ENCODE assay signal across 25 mouse cellular contexts in the genomic region with DNA sequence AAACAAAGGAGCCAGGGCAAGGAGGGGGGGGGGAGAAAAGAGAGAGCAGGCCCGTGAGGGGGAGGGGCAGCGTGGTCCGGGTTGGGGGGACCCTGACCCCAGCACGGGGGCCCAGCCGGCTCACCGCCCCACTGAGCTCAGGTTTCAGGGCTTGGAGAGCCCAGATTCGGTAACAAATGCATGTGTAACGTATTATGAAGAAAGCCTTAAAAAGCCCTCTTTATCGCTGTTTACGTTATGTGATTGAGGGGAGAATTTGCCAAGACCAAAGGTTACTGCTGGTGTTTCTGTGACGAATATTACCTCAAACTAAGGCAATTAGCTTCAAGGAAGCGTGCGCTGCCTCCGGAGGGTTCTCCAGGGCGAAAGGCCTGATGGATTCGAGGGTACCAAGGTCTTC. TPM values are rescaled to one million over a fixed set of nuclear protein-coding genes. Genes with fewer than 3 reads are reported as not detected.
DNase-seq lines count a peak whose midpoint lies in the region; ATAC-seq and TF ChIP-seq lines count a peak whose summit lies in the region.
"Had no signal": no experiment of that assay in that cellular context is flagged by ENCODE, and none has a peak within 500 bp of the region (broad histone marks: within the 10 kb centered on the region; RNA-seq: fewer than 3 reads in every experiment).

No protein-coding gene starts in this region.

- H3K27me3 ChIP-seq in intestine, embryonic 14.5 days (replicated peaks; ENCODE audit: control insufficient read depth, insufficient read depth, low read length) = no peaks in the 10 kb centered on the region
- no peaks in the 10 kb centered on the region for H3K27me3 ChIP-seq in intestine, embryonic 16.5 days (replicated peaks; ENCODE audit: control insufficient read depth, insufficient read depth, low read length)
- no peaks in the 10 kb centered on the region for H3K27me3 ChIP-seq in embryonic facial prominence, embryonic 14.5 days (replicated peaks; ENCODE audit: control insufficient read depth, insufficient read depth, low read length)
- H3K27me3 ChIP-seq in limb, embryonic 14.5 days (ENCODE audit: control insufficient read depth, insufficient read depth, low read length) = no peaks in the 10 kb centered on the region
- H3K27me3 ChIP-seq: forebrain, embryonic 15.5 days; hindbrain, embryonic 15.5 days had no signal

- H3K9ac ChIP-seq in intestine, embryonic 14.5 days (ENCODE audit: low read length) = no peak overlapping the region
- no peak overlapping the region for H3K9ac ChIP-seq in intestine, embryonic 16.5 days (ENCODE audit: low read depth, low read length)
- H3K9ac ChIP-seq in embryonic facial prominence, embryonic 14.5 days (ENCODE audit: low read depth, low read length) = 0 out of 2 replicates have a peak overlapping the region, but pooled peaks have one; percentile 38
- peak overlapping the region; percentile 44 for H3K9ac ChIP-seq in limb, embryonic 14.5 days (ENCODE audit: low read depth, low read length, severe bottlenecking)
- H3K9ac ChIP-seq: forebrain, embryonic 15.5 days; hindbrain, embryonic 15.5 days; neural tube, embryonic 13.5 days had no signal

- no peak overlapping the region for H3K4me3 ChIP-seq in intestine, embryonic 14.5 days (ENCODE audit: low read depth, low read length)
- no peak overlapping the region for H3K4me3 ChIP-seq in intestine, embryonic 16.5 days (ENCODE audit: low read length)
- H3K4me3 ChIP-seq in embryonic facial prominence, embryonic 14.5 days (ENCODE audit: low read depth, low read length) = no peak overlapping the region
- no peak overlapping the region for H3K4me3 ChIP-seq in limb, embryonic 14.5 days (replicated peaks; ENCODE audit: low read length)
- H3K4me3 ChIP-seq: forebrain, embryonic 15.5 days; hindbrain, embryonic 15.5 days; left cerebral cortex, adult 2 months; neural tube, embryonic 13.5 days had no signal

- H3K36me3 ChIP-seq in intestine, embryonic 14.5 days (ENCODE audit: control insufficient read depth, insufficient read depth, low read length) = no peaks in the 10 kb centered on the region
- H3K36me3 ChIP-seq in intestine, embryonic 16.5 days (ENCODE audit: control insufficient read depth, insufficient read depth, low read length) = no peaks in the 10 kb centered on the region
- H3K36me3 ChIP-seq in embryonic facial prominence, embryonic 14.5 days (ENCODE audit: control insufficient read depth, insufficient read depth, low read length) = no peaks in the 10 kb centered on the region
- H3K36me3 ChIP-seq in limb, embryonic 14.5 days (ENCODE audit: control insufficient read depth, insufficient read depth, low read length) = no peaks in the 10 kb centered on the region
- H3K36me3 ChIP-seq: forebrain, embryonic 15.5 days; hindbrain, embryonic 15.5 days; neural tube, embryonic 13.5 days had no signal

- no peak overlapping the region for H3K27ac ChIP-seq in intestine, embryonic 14.5 days (ENCODE audit: low read depth)
- no peak overlapping the region for H3K27ac ChIP-seq in intestine, embryonic 16.5 days (ENCODE audit: low read length)
- peak overlapping the region; percentile 61 for H3K27ac ChIP-seq in embryonic facial prominence, embryonic 14.5 days (replicated peaks; ENCODE audit: low read depth, low read length)
- H3K27ac ChIP-seq in limb, embryonic 14.5 days (replicated peaks; ENCODE audit: low read depth, low read length) = 0 out of 2 replicates have a peak overlapping the region, but pooled peaks have one; percentile 33
- H3K27ac ChIP-seq: forebrain, embryonic 15.5 days; hindbrain, embryonic 15.5 days; left cerebral cortex, adult 2 months; neural tube, embryonic 13.5 days had no signal

- peak overlapping the region; percentile 29; the same call in 1 of the 2 replicates for H3K4me2 ChIP-seq in intestine, embryonic 14.5 days (ENCODE audit: low read length)
- H3K4me2 ChIP-seq in intestine, embryonic 16.5 days (ENCODE audit: low read depth, low read length) = no peak overlapping the region
- H3K4me2 ChIP-seq in embryonic facial prominence, embryonic 14.5 days (ENCODE audit: low read depth, low read length) = peak overlapping the region; percentile 30
- H3K4me2 ChIP-seq in limb, embryonic 14.5 days (replicated peaks; ENCODE audit: low read depth, low read length, severe bottlenecking) = peak overlapping the region; percentile 23; the same call in 1 of the 2 replicates
- H3K4me2 ChIP-seq: forebrain, embryonic 15.5 days; heart, embryonic 11.5 days; hindbrain, embryonic 15.5 days; neural tube, embryonic 13.5 days had no signal

- no peak for DNase-seq in intestine, embryonic 14.5 days (ENCODE audit: low spot score)
- DNase-seq in embryonic facial prominence, embryonic 14.5 days (ENCODE audit: low spot score) = peak; percentile 80
- peak; percentile 13 for DNase-seq in limb, embryonic 14.5 days (ENCODE audit: low spot score)
- DNase-seq in left cerebral cortex, postnatal 10 days (ENCODE audit: extremely low spot score in 1 of 2, low spot score in 2 of 2) = no peak
- no peak for DNase-seq in heart, postnatal 14 days
- DNase-seq in heart, adult 18-20 months = no peak
- DNase-seq: cerebellum, adult 9-10 months; heart, postnatal 10 days; kidney, adult 9 months; kidney, postnatal 25 days; liver; lung, postnatal 10 days; midbrain, embryonic 14.5 days; thymus, adult 18-20 months had no signal

- H3K4me1 ChIP-seq in intestine, embryonic 14.5 days (replicated peaks; ENCODE audit: control insufficient read depth, insufficient read depth, low read length) = no peaks in the 10 kb centered on the region; the same call in 1 of the 2 replicates
- no peaks in the 10 kb centered on the region for H3K4me1 ChIP-seq in intestine, embryonic 16.5 days (ENCODE audit: control insufficient read depth, insufficient read depth, low read length)
- peaks cover 4% of the 10 kb centered on the region; the same call in 1 of the 2 replicates for H3K4me1 ChIP-seq in embryonic facial prominence, embryonic 14.5 days (ENCODE audit: control insufficient read depth, insufficient read depth, low read length)
- peaks cover 12% of the 10 kb centered on the region for H3K4me1 ChIP-seq in limb, embryonic 14.5 days (ENCODE audit: control insufficient read depth, insufficient read depth, low read length)
- H3K4me1 ChIP-seq: forebrain, embryonic 15.5 days; hindbrain, embryonic 15.5 days; neural tube, embryonic 13.5 days had no signal

- intact Hi-C loops in left cerebral cortex, postnatal 10 days (cut with DNase I) = no loop called here
- intact Hi-C loops in heart, postnatal 14 days (cut with DNase I) = no loop called here

- no peak for ATAC-seq in intestine, embryonic 14.5 days (replicated peaks; ENCODE audit: low FRiP score, low TSS enrichment, low read depth)
- no peak; the same call in 1 of the 2 replicates for ATAC-seq in intestine, embryonic 16.5 days
- peak; percentile 90 for ATAC-seq in embryonic facial prominence, embryonic 14.5 days (ENCODE audit: low read depth)
- no peak for ATAC-seq in limb, embryonic 14.5 days (ENCODE audit: low FRiP score, low read depth)
- ATAC-seq: forebrain, embryonic 15.5 days had no signal

- no peaks in the 10 kb centered on the region for H3K9me3 ChIP-seq in intestine, embryonic 14.5 days (ENCODE audit: control insufficient read depth, low read length)
- H3K9me3 ChIP-seq in intestine, embryonic 16.5 days (ENCODE audit: control insufficient read depth, low read length) = no peaks in the 10 kb centered on the region
- H3K9me3 ChIP-seq in embryonic facial prominence, embryonic 14.5 days (ENCODE audit: control insufficient read depth, low read length) = 0 out of 2 replicates have a peak, but pooled peaks cover 6% of the 10 kb centered on the region
- no peaks in the 10 kb centered on the region; the same call in 1 of the 2 replicates for H3K9me3 ChIP-seq in limb, embryonic 14.5 days (ENCODE audit: control insufficient read depth, low read length)
- H3K9me3 ChIP-seq: hindbrain, embryonic 15.5 days; neural tube, embryonic 13.5 days had no signal

- 15% methylated on average over 16 of the region's 16 CpGs for WGBS in intestine, embryonic 14.5 days
- 20% methylated on average over 16 of the region's 16 CpGs for WGBS in intestine, embryonic 16.5 days
- WGBS in embryonic facial prominence, embryonic 14.5 days = 19% methylated on average over 16 of the region's 16 CpGs
- WGBS in limb, embryonic 14.5 days = 18% methylated on average over 14 of the region's 16 CpGs

- TF ChIP-seq POLR2A in limb, embryonic 14.5 days (IDR thresholded peaks at IDR 0.05; ENCODE audit: borderline replicate concordance, extremely low read depth, insufficient read depth, insufficient read length) = no peak

RNA-seq across cellular contexts. Expression of gene Barx1, which starts 54.2 kb away (rescaled TPM):
- 0.26 and 0.30 TPM in 2 replicates for polyA plus RNA-seq in intestine, embryonic 14.5 days (2014; fragmentation: Nextera tagmentation; extraction: Ambion mirVana)
- polyA plus RNA-seq in intestine, embryonic 16.5 days (2015; fragmentation: Nextera tagmentation; extraction: Ambion mirVana) = 0.10 and 0.18 TPM in 2 replicates
- polyA plus RNA-seq in embryonic facial prominence, embryonic 14.5 days (2014; fragmentation: Nextera tagmentation; extraction: Ambion mirVana) = 30.9 and 34.4 TPM in 2 replicates
- polyA plus RNA-seq in limb, embryonic 14.5 days (2012; rRNA removed) = 10.0 and 11.3 TPM in 2 replicates
- 5.4 and 8.7 TPM in 2 replicates for polyA plus RNA-seq in limb, embryonic 14.5 days (2014; fragmentation: Nextera tagmentation; extraction: Ambion mirVana)
- total RNA-seq in left cerebral cortex, postnatal 10 days (2021) = not detected
- not detected for total RNA-seq in heart, postnatal 14 days (2021)
- total RNA-seq in heart, adult 18-20 months (2021) = not detected
- total RNA-seq: gastrocnemius, postnatal 4 days; heart, postnatal 10 days; left cerebral cortex, adult 2 months; megakaryocyte, adult 5-6 weeks had no signal
- polyA plus RNA-seq: C2C12; cortical plate, adult 2 months; forebrain, embryonic 15.5 days; hindbrain, embryonic 15.5 days; midbrain, embryonic 14.5 days; urinary bladder, adult 2 months had no signal

Comparison
In these comparisons a context has a peak if more than half of its experiments do, and no peak if none do; other contexts are left out.
1. DNase-seq: peak in embryonic facial prominence, embryonic 14.5 days (single experiment) and limb, embryonic 14.5 days (single experiment); none in intestine, embryonic 14.5 days (single experiment), left cerebral cortex, postnatal 10 days (0 of 2), heart, postnatal 14 days (0 of 2) and heart, adult 18-20 months (0 of 2).
2. H3K27ac ChIP-seq: peak in embryonic facial prominence, embryonic 14.5 days (single experiment) and limb, embryonic 14.5 days (single experiment); none in intestine, embryonic 14.5 days (single experiment) and intestine, embryonic 16.5 days (single experiment).
3. H3K9ac ChIP-seq: peak in embryonic facial prominence, embryonic 14.5 days (single experiment) and limb, embryonic 14.5 days (single experiment); none in intestine, embryonic 14.5 days (single experiment) and intestine, embryonic 16.5 days (single experiment).